Mouse (Mus musculus): ENCODE measurements around the gene Nploc4. TPM values are rescaled to one million over a fixed set of nuclear protein-coding genes. Genes with fewer than 3 reads are reported as not detected.
"Not testable (repeated sequence)": the region's sequence is repeated elsewhere in the genome, so short reads cannot be mapped to it uniquely, and the experiment has no call there.

The Nploc4 gene
- polyA plus RNA-seq, 1 experiment from 2014 or later: 28.2 TPM

DNA sequence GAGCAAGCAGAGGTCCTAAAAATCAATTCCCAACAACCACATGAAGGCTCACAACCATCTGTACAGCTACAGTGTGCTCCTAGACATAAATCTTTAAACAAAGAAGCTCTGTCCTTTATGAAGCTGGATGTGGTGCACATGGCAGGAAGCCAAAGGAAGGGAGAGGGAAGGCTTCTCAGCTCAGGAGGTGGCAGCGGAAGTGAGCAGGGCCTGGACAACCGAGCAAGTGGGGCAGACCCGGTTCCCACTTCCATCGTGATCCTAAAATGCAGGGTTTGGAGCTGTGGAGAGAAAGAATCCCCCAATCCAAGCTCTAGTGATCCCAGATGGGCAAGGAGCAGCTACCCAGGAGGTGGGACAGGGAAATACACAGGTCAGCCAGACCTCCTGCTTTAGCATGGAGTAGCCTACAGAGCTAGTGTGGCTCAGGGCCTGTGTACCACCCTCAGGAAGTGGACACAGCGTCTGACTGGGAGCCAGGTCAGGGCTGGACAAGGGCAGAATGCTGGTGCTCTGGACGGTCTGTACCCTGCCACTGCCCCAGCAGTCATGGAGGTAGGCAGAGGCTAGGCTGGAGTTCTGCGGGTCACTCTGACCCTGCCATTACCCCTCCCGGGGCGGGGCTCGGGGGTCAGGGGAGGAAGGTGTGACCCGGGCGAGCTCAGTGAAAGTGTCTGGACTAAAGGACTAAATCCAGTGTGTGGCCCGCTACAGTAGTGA, 84.8 kb downstream of the Nploc4 start:
- H3K4me1 ChIP-seq (replicated peaks; ENCODE audit: control insufficient read depth, insufficient read depth, low read length): peaks cover 47% of the 10 kb centered on the region
- no peaks in the 10 kb centered on the region; the same call in 1 of the 2 replicates for H3K36me3 ChIP-seq (ENCODE audit: control insufficient read depth, insufficient read depth, low read length)
- no peak for ATAC-seq (ENCODE audit: low read depth)
- H3K27me3 ChIP-seq (ENCODE audit: control insufficient read depth, insufficient read depth, low read depth, low read length): no peaks in the 10 kb centered on the region
- WGBS: 38% methylated on average over 13 of the region's 13 CpGs
- H3K4me3 ChIP-seq (ENCODE audit: low read length): no peak overlapping the region
- no peak overlapping the region for H3K4me2 ChIP-seq (ENCODE audit: low read depth, low read length)
- H3K9me3 ChIP-seq (ENCODE audit: control insufficient read depth, low read length): no peaks in the 10 kb centered on the region
- peak overlapping the region; percentile 99 for H3K27ac ChIP-seq (ENCODE audit: low read length)
- H3K9ac ChIP-seq (ENCODE audit: low read length): peak overlapping the region; percentile 59

DNA sequence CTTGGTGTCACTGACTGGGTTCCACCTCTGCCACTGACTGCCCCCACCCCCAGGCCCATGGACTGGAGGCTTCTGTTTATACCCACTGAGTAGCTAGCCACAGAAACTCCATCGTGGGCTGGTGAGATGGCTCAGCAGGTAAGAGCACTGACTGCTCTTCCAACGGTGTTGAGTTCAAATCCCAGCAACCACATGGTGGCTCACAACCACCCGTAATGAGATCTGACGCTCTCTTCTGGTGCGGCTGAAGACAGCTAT, 85.5 kb downstream of the Nploc4 start:
- WGBS: 79% methylated on average over 5 of the region's 5 CpGs
- Histone ChIP-seq H3K27ac (ENCODE audit: low read length) (peak overlapping the region; percentile 99), H3K4me1 (replicated peaks; ENCODE audit: control insufficient read depth, insufficient read depth, low read length) (peaks cover 41% of the 10 kb centered on the region)
- H3K4me2 ChIP-seq (ENCODE audit: low read depth, low read length); H3K9me3 ChIP-seq (ENCODE audit: control insufficient read depth, low read length); H3K36me3 ChIP-seq (ENCODE audit: control insufficient read depth, insufficient read depth, low read length); H3K9ac ChIP-seq (ENCODE audit: low read length); ATAC-seq (ENCODE audit: low read depth); H3K27me3 ChIP-seq (ENCODE audit: control insufficient read depth, insufficient read depth, low read depth, low read length); H3K4me3 ChIP-seq (ENCODE audit: low read length): not testable (repeated sequence)

DNA sequence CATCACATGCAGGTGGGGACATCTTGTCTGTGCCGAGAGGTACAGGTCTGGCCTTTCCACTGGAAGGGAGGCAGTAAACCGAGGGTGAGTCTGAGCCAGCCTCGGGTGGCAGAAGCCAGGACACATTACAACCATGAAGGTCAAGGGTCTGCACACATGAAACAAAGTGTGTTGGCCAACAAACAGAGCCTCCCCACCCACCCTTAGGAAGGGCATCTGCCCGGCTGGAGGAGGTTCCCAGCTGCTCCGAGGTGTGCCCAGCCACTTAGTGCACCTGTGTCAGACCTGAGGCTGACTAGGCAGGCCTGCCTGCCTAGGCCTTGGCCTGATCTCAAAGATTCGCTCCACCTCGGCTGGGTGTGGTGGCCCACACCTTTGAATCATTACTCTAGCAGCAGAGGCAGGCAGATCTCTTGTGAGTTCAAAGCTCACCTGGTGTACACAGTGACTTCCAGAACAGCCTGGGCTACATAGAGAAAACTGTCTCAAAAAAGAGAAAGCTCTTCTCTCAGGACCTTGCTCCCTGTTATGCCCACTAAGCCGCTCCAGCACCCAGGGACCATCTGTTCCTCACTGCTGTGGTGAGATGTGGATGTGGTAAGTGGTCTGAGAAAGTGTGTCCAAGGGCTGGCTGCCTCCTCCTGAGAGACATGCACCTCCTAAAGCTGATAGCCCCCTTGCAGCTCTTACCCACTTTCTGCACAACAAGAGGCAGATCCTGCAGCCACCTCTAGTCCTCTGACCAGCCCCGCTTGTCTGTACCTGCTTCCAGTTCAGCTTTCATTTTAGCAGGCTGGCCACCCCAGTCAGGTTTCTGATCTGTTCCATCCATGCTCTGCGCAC, 86.0 kb downstream of the Nploc4 start:
- Histone ChIP-seq H3K4me1 (replicated peaks; ENCODE audit: control insufficient read depth, insufficient read depth, low read length) (peaks cover 41% of the 10 kb centered on the region), H3K36me3 (ENCODE audit: control insufficient read depth, insufficient read depth, low read length) (peaks cover 5% of the 10 kb centered on the region), H3K4me3 (ENCODE audit: low read length) (no peak overlapping the region), H3K9ac (ENCODE audit: low read length) (peak overlapping the region; percentile 37), H3K27me3 (ENCODE audit: control insufficient read depth, insufficient read depth, low read depth, low read length) (no peaks in the 10 kb centered on the region), H3K9me3 (ENCODE audit: control insufficient read depth, low read length) (no peaks in the 10 kb centered on the region), H3K4me2 (ENCODE audit: low read depth, low read length) (peak overlapping the region; percentile 92; the same call in 1 of the 2 replicates), H3K27ac (ENCODE audit: low read length) (peak overlapping the region; percentile 99)
- no peak for ATAC-seq (ENCODE audit: low read depth)
- WGBS: 75% methylated on average over 10 of the region's 10 CpGs

- peak overlapping the region; percentile 100 for H3K4me3 ChIP-seq (ENCODE audit: low read length)
- 12% methylated on average over 11 of the region's 11 CpGs for WGBS
- peaks cover 37% of the 10 kb centered on the region for H3K4me1 ChIP-seq (replicated peaks; ENCODE audit: control insufficient read depth, insufficient read depth, low read length)
- no peaks in the 10 kb centered on the region for H3K27me3 ChIP-seq (ENCODE audit: control insufficient read depth, insufficient read depth, low read depth, low read length)
- no peaks in the 10 kb centered on the region for H3K9me3 ChIP-seq (ENCODE audit: control insufficient read depth, low read length)
- H3K4me2 ChIP-seq (ENCODE audit: low read depth, low read length): peak overlapping the region; percentile 92
- no peak for ATAC-seq (ENCODE audit: low read depth)
- H3K9ac ChIP-seq (ENCODE audit: low read length): peak overlapping the region; percentile 97
- H3K27ac ChIP-seq (ENCODE audit: low read length): peak overlapping the region; percentile 99
- H3K36me3 ChIP-seq (ENCODE audit: control insufficient read depth, insufficient read depth, low read length): peaks cover 7% of the 10 kb centered on the region
Observed at GRCm38 (mm10) chr11:120350711-120351110, 86.8 kb downstream of the Nploc4 start.

DNA sequence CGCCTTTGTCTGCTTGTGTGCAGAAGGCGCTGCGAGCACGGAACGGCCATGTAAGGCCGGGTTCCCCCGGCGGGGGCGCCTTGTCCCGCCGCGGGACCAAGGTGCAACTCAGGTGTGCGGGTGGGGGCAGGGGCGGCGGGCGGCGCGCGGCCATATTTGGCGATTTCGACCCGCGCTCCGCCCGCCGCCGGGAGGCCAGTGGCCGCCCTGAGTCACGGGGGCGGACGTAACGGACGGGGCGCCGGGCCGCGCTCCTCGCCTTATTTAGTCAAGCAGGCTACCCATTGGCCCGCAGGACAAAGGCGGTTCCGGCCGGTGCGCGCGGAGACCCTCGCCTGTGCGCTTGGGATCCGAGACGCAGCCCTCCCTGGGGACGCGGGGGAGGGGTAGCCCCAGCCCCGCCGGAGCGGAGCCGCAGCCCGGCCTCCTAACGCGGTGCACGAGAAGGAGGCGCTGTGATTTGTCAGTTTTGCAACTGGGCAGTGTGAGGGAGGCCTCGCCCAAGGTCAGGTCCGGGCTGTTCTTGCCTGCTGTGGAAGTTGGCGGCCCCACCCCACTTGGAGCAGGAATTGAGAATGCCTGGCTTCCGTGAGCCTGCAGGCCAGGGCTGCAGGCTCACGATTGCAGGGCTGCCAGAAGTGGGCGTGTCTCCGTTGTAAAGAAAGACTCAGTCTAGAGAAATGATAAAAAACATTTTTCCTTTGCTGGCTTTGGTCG, 87.4 kb downstream of the Nploc4 start:
- peak overlapping the region; percentile 97 for H3K9ac ChIP-seq (ENCODE audit: low read length)
- no peaks in the 10 kb centered on the region for H3K9me3 ChIP-seq (ENCODE audit: control insufficient read depth, low read length)
- peak overlapping the region; percentile 100 for H3K4me3 ChIP-seq (ENCODE audit: low read length)
- peak overlapping the region; percentile 92 for H3K4me2 ChIP-seq (ENCODE audit: low read depth, low read length)
- WGBS: under 1% methylated on average over 61 of the region's 68 CpGs
- H3K27ac ChIP-seq (ENCODE audit: low read length): peak overlapping the region; percentile 99
- ATAC-seq (ENCODE audit: low read depth): peak; percentile 82
- peaks cover 11% of the 10 kb centered on the region for H3K36me3 ChIP-seq (ENCODE audit: control insufficient read depth, insufficient read depth, low read length)
- H3K4me1 ChIP-seq (replicated peaks; ENCODE audit: control insufficient read depth, insufficient read depth, low read length): peaks cover 37% of the 10 kb centered on the region
- H3K27me3 ChIP-seq (ENCODE audit: control insufficient read depth, insufficient read depth, low read depth, low read length): no peaks in the 10 kb centered on the region

DNA sequence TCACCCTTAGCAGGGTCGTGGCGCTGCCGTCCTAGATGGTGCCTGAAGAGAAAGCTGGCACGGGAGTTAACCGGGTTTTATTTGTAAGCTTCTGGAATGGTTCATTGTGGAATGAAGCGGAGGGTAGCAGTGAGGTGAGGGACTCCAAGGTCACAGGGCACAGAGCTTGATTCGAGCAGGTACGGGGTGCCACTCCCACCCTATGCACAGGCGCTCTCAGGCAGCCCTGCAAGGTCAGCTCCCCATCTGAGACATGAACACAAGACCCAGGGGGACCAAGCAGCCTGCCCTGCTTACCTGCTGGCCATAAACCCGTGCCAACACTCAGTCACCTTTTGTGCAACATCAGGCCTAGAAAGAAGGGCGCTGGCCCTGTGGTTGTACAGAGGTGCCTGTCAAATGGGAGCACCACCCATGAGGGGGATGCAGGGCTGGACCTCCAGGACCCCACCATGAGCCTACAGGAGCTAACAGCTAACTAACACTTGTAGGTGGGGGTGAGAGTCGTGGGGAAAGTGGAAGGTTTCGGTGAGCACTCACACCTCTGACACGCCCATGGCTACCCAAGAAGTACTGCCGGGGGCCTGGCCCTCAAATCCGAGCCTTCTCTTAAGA, 88.0 kb downstream of the Nploc4 start:
- H3K27me3 ChIP-seq (ENCODE audit: control insufficient read depth, insufficient read depth, low read depth, low read length): no peaks in the 10 kb centered on the region
- peak overlapping the region; percentile 100 for H3K4me3 ChIP-seq (ENCODE audit: low read length)
- peak overlapping the region; percentile 97 for H3K9ac ChIP-seq (ENCODE audit: low read length)
- peak; percentile 10 for ATAC-seq (ENCODE audit: low read depth)
- peaks cover 14% of the 10 kb centered on the region for H3K36me3 ChIP-seq (ENCODE audit: control insufficient read depth, insufficient read depth, low read length)
- H3K9me3 ChIP-seq (ENCODE audit: control insufficient read depth, low read length): no peaks in the 10 kb centered on the region
- peak overlapping the region; percentile 99 for H3K27ac ChIP-seq (ENCODE audit: low read length)
- H3K4me1 ChIP-seq (replicated peaks; ENCODE audit: control insufficient read depth, insufficient read depth, low read length): peaks cover 36% of the 10 kb centered on the region
- H3K4me2 ChIP-seq (ENCODE audit: low read depth, low read length): peak overlapping the region; percentile 92
- WGBS: under 1% methylated on average over 16 of the region's 16 CpGs

DNA sequence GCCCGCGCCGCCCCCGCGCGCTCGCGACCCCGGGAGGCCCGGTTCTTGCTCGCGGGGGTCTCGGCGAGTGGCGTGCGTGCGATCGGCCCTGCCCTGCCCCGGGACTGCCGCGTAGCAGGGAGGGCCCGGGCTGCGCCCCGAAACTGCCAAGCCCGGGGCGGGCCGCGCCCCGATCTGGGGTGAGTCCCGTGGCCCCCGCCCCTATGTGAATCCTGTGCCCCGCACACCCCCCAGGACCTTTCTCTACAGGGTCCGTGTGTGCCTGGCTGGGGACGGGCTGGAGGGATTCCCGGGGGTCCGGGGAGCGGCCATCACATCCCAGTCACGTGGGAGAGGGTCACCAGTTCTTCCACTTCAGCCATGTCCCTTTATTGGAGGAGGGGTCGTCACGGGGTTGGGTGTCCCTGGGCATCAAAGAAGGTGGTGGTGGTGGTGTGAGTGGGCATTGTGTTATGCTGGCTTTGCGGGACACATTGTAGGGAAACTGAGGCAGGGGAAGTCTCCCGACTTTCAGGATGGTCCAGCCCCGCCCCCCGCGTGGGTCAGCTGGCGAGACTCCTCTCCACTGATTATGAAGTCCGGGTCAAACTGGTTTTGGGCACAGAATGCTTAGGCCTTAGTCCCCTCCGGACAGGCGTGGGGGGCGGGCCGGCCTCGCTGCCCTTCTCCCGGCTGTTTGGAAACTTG, 88.7 kb downstream of the Nploc4 start:
- WGBS: under 1% methylated on average over 51 of the region's 53 CpGs
- Histone ChIP-seq H3K9ac (ENCODE audit: low read length) (peak overlapping the region; percentile 97), H3K4me1 (replicated peaks; ENCODE audit: control insufficient read depth, insufficient read depth, low read length) (peaks cover 34% of the 10 kb centered on the region), H3K9me3 (ENCODE audit: control insufficient read depth, low read length) (no peaks in the 10 kb centered on the region), H3K36me3 (ENCODE audit: control insufficient read depth, insufficient read depth, low read length) (peaks cover 14% of the 10 kb centered on the region), H3K27ac (ENCODE audit: low read length) (peak overlapping the region; percentile 99), H3K4me2 (ENCODE audit: low read depth, low read length) (peak overlapping the region; percentile 92), H3K4me3 (ENCODE audit: low read length) (peak overlapping the region; percentile 100), H3K27me3 (ENCODE audit: control insufficient read depth, insufficient read depth, low read depth, low read length) (no peaks in the 10 kb centered on the region)
- ATAC-seq (ENCODE audit: low read depth): peak; percentile 6; the same call in 1 of the 2 replicates

GRCm38 (mm10) chr11:120347791-120348683, 89.5 kb downstream of the Nploc4 start, which contains the start of gene Actg1:
Actg1 (minus strand) TSS chr11:120348542.
- under 1% methylated on average over 86 of the region's 103 CpGs for WGBS
- peak within 1 kb of the TSS; percentile 100 for H3K9ac ChIP-seq (ENCODE audit: low read length)
- H3K9me3 ChIP-seq (ENCODE audit: control insufficient read depth, low read length): no peaks in the 10 kb centered on the region
- no peaks in the 10 kb centered on the region for H3K27me3 ChIP-seq (ENCODE audit: control insufficient read depth, insufficient read depth, low read depth, low read length)
- H3K4me2 ChIP-seq (ENCODE audit: low read depth, low read length): peak within 1 kb of the TSS; percentile 92
- peaks cover 27% of the 10 kb centered on the region for H3K4me1 ChIP-seq (replicated peaks; ENCODE audit: control insufficient read depth, insufficient read depth, low read length)
- H3K4me3 ChIP-seq (ENCODE audit: low read length): peak within 1 kb of the TSS; percentile 100
- peak within 1 kb of the TSS; percentile 99 for H3K27ac ChIP-seq (ENCODE audit: low read length)
- peak; percentile 74 for ATAC-seq (ENCODE audit: low read depth)
- peaks cover 14% of the 10 kb centered on the region for H3K36me3 ChIP-seq (ENCODE audit: control insufficient read depth, insufficient read depth, low read length)

Data from lung, embryonic 16.5 days (tissue).